Mouse (Mus musculus) cerebellum, postnatal 10 days (tissue): ENCODE data around the gene Kat2b.
"Not testable (repeated sequence)": the region's sequence is repeated elsewhere in the genome, so short reads cannot be mapped to it uniquely, and the experiment has no call there.

Source experiments
- DNase-seq, 2 experiments: peaks; one replicate each; pipeline ENCODE4 v3.0.0; 2021; ENCODE audit warnings: mixed read lengths in 2 of 2

Gene Kat2b

GRCm38 (mm10) chr17:53606082-53606481, 39.4 kb downstream of the Kat2b start:
- DNase-seq = not testable (repeated sequence)

DNA sequence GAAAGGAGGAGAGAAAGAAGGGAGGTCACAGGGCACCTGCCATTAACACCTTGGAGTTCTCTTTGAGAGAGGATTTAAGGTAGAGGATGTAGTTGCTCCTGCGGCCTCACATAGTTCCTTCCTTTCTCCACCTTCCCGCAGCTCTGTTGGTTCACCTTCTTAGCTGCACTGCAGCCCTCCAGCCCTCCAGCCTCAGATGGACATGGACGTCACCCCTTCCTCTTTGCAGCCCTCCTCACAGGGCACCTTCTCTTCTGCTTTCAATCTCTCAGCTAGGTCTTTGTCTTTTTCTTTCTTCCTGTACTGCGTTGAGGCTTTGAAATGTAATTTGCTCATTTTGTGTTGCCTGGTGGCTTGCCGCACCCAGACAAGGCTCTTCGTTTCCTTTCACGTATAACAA, 42.3 kb downstream of the Kat2b start:
- DNase-seq = not testable (repeated sequence)

GRCm38 (mm10) chr17:53617295-53617957, 50.8 kb downstream of the Kat2b start:
- no peak for DNase-seq

- DNase-seq = no peak
These were observed 51.7 kb downstream of the Kat2b start for GRCm38 (mm10) chr17:53618369-53618768.

DNA sequence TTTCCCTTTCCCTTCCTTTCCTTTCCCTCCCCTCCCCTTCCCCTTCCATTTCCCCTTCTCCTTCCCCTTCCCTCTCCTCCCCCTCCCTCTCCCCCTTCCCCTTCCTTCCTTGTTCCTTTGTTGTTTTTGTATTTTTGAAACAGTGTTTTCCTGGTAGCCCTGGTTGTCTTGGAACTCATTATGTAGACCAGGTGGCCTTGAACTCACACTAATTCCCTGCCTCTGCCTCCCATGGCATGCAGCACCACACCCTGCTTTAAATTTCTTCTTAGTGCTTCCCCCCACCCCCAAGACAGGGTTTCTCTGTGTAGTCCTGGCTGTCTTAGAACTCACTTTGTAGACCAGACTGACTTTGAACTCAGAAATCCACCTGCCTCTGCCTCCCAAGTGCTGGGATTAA, 52.7 kb downstream of the Kat2b start:
- DNase-seq = no peak

GRCm38 (mm10) chr17:53620611-53621010, 54.0 kb downstream of the Kat2b start:
- DNase-seq = no peak

DNA sequence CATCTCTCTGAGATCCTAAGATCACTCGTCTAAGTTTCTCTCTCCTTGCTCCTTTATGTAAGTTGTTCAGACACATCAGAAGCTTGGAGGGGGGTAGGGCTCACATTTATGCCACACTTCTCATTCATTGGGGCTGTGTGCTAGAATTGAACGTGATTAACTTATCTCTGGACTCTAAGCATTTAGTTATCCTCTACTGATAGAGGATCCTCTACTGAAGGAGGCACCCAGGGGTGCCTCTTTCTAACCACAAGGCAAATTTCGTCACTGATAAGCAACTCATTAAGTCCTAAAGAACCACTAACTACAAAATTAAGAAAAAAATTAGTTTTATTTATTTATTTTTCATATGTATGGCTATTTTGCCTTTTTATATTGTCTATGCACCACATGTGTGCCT, 55.5 kb downstream of the Kat2b start:
- no peak for DNase-seq

GRCm38 (mm10) chr17:53623762-53624161, 57.1 kb downstream of the Kat2b start:
- DNase-seq = no peak

DNA sequence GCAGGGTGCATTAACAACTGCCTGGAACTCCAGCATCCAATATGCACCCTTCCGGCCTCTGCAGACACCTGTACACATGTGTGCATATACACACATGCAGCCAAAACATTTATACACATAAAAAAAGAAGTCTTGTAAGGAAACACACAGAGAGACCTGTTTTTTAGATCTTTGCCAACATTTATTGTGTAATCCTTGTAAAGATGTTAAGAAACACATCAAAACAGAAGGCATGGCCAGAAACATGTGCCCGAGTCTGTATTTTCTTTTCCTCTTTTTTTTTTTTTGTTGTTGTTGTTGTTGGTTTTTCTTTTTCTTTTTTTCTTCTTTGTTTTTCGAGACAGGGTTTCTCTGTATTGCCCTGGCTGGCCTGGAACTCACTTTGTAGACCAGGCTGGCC, 59.5 kb downstream of the Kat2b start:
- DNase-seq = no peak

DNA sequence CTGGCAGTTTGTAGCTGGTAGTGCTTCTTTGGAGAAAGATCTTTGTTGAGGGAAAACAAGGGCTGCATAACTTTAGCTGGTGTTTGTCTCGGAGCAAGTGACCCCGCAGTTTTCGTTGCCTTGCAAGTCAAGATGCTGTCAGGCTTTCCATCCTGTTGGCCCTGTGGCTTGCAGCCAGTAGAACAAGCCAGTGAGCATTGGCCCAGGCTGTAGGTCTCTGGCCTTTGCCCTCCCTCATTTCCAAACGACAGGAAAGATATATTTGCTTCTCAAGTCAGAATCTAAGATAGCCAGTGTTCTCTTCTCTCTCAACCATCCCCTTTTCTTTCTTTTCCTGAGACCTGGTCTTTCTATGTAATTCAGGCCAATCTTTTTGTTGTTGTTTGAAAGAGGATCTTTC, 60.8 kb downstream of the Kat2b start:
- DNase-seq = peak in 1 of 2 experiments; percentile 11

- peak in 1 of 2 experiments; percentile 7 for DNase-seq
These were observed 61.5 kb downstream of the Kat2b start for GRCm38 (mm10) chr17:53628131-53628530.

GRCm38 (mm10) chr17:53631344-53631743, 64.7 kb downstream of the Kat2b start:
- no peak for DNase-seq

DNA sequence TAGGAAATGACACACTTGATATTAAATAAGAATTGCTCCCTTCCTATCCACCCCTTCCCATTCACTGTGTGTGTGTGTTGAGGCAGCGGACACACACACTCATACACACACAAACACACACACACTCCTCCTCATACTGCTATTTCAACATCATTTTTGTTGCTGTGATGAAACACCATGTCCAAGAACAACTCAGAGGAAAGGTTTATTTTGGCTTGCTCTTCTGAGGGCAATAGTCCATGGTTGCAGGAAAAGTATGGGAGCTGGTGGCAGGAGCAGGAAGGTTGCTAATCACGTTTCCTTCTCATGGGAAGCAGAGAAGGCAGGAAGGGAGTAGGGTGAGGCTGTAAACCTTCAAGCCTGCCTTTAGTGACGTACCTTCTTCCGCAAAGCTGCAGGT, 76.7 kb downstream of the Kat2b start:
- no peak for DNase-seq

GRCm38 (mm10) chr17:53650251-53650661, 83.6 kb downstream of the Kat2b start:
- DNase-seq = no peak

DNA sequence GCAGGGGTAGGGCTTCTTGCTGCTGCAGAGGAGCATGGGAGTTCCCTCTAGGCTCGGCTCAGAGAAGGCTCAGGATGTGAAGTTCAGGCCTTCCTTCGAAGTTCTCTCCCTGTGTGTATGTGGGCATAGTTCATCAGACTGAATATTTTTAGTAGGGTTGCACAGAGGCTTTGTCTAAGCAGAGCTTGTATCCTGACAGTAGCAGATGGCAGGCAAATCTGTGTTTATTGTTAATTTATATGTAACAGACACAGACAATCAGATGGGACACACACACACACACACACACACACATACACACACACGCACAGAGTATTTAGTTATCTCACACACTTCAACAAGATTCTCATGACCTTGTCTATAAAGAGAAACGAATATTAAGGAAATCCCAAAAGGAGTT, 87.9 kb downstream of the Kat2b start:
- no peak for DNase-seq

DNA sequence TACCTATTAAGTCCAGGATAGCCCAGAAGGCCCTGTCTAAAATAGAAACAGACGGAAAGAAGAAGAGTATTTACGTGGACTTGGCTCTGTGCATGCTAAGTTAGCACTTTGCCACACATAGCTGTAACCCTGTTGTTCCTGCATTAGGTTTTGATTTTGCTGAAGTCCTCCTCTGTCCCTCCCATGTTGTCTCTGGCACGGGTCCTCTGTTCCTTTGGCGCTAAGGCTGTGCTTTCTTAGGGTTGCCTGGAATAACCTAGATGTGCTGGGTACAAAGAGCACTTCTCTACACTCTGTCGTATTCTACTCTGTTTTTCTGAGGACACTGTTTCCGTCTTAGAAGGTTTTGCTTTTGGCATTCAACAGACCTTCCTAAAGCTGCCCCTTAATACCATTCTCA, 88.4 kb downstream of the Kat2b start:
- DNase-seq = peak in 1 of 2 experiments; percentile 4

- no peak for DNase-seq
These were observed 89.3 kb downstream of the Kat2b start for GRCm38 (mm10) chr17:53655959-53656358.

DNA sequence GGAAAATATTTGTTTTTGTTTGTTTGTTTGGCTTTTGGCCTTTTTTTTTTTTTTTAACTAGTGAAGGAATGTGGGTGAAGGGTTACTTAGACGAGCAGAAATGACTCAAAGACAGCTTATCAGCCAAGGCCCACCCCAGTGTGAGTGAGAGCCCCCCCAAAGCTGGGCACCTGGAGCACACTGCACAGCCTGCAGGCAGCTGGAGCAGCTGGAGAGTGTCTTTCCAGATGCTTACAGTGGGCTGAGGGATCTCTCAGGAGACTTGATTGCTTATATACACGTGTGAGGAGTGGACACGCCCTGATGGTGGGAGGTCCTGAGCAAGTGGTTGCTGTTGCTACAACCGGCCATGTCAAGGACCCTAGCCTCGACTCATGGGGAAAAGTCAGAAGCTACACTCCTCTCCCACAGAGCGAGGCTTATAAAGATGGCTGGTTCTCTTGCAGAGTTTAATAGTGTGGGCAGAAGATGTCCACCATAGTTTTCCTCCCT, 89.8 kb downstream of the Kat2b start:
- no peak for DNase-seq

GRCm38 (mm10) chr17:53657391-53657790, 90.7 kb downstream of the Kat2b start:
- peak; percentile 48 to 59 for DNase-seq

DNA sequence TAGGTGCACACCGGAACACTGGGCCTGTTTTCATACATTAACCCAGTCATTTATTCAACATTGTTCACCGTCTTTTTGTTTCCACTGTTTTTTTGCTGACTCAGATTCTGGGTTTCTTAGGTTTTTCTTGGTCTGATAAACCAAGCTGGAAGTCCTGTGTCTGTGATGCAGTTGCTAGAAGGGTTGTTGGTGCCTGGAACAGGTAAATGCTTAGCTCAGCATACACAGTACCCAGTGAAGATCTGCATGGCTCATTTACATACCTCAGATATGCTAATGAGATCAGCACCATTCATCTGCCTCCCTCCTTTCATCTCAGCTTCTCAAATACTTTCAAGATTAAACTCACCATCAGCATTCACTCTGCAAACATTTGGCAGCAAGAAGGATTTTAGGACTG, 92.0 kb downstream of the Kat2b start:
- DNase-seq = no peak

DNA sequence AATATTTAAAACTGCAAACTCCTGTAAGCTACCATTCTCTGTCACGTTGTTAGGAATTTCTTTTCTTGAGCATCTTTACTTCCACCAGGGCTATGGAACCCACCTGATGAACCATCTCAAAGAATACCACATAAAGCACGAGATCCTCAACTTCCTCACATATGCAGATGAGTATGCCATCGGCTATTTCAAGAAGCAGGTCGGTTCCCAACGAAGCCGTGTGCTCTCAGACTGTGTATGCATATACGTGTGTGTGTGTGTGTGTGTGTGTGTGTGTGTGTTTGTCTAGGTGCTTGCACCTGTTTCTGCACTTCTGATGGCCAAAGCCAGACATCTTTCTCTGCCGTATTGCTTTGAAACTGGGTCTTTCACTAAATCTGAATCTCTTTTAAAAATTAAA, 92.6 kb downstream of the Kat2b start:
- DNase-seq = no peak

DNA sequence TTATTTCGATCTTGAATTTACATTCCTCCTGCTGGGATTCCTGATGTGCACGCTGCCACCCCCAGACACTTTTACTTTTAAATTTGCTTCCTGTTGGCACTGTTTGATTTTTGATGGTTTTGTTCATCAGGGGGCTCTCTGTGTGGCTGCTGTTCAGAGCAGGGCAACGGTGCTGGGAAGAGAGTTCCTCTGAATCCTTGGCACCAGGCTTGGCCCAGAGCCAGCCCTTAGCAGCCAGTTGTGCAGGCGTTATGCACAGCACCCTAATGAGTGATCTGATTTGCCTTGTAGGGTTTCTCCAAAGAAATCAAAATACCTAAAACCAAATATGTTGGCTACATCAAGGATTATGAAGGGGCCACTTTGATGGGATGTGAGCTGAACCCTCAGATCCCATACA, 93.1 kb downstream of the Kat2b start:
- DNase-seq = peak; percentile 56 to 67

DNA sequence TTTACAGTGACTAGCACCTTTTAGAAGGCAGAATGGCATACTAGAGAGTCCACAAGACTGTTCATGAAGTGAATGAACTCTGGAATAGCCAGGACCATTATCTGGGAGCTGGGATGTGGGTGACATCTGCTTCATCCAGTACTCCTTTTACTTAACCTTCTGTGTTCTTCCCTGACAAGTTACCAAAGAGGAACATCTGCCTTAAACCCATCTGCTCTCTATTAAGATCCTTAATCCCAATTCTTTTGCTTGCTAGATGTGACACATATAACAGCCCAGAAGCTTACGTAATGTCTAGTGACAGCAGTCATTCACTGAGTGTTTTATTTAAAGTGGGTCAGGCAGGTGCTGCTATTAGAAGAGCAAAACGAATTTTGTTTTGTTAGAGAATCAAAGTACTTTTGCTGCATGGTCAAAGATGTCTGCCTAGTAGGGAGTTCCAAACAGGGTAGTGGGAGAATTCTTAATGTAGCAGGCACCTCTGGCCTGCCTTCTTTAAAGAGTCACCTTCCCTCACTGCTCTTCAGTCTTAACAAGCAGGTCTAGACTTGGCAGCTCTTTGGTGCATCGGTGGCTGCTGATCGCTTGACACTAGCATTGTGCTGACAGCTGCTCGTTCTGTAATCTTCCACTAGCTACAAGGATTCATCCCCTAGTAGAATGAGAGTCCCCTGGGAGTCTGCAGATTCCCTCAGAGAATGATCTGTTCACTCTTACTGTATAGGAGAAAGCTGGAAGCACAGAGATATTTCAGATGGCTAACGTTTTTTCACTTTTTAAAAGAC, 94.6 kb downstream of the Kat2b start:
- no peak for DNase-seq

GRCm38 (mm10) chr17:53664267-53664666, 97.6 kb downstream of the Kat2b start:
- DNase-seq = no peak
